Mouse (Mus musculus) neural tube, embryonic 14.5 days (tissue): Measurements from ENCODE around the gene Gadd45b. TPM values are rescaled to one million over a fixed set of nuclear protein-coding genes. Genes with fewer than 3 reads are reported as not detected.
A peak's percentile ranks its signal among the peaks of the same experiment; 100 is the strongest.

Experiments used
- ATAC-seq: fragments of 200-750 bp; cut with Nextera tagmentation; 2 replicates; pipeline ENCODE4 v1.8.0; 2017; ENCODE audit warnings: low read depth, mild to moderate bottlenecking, moderate TSS enrichment, moderate library complexity
- H3K27ac ChIP-seq: fragments of 300-500 bp; sonication (generic); 2 replicates; pipeline ENCODE4 v1.5.1; 2014; ENCODE audit warnings: low read depth, mild to moderate bottlenecking, control low read depth, low read length, moderate library complexity, mixed read lengths
- H3K27me3 ChIP-seq: fragments of 300-500 bp; sonication (generic); 2 replicates; pipeline ENCODE4 v1.6.1; 2014; ENCODE audit warnings: low read length; ENCODE audit not compliant: control insufficient read depth, insufficient read depth
- H3K36me3 ChIP-seq: fragments of 300-500 bp; sonication (generic); 2 replicates; pipeline ENCODE4 v1.6.1; 2014; ENCODE audit warnings: low read length, mixed read lengths; ENCODE audit not compliant: control insufficient read depth, insufficient read depth
- H3K4me1 ChIP-seq: fragments of 300-500 bp; sonication (generic); 2 replicates; pipeline ENCODE4 v1.6.1; 2014; ENCODE audit warnings: low read length; ENCODE audit not compliant: control insufficient read depth, insufficient read depth
- H3K4me2 ChIP-seq: fragments of 300-500 bp; sonication (generic); 2 replicates; pipeline ENCODE4 v1.6.1; 2014; ENCODE audit warnings: mild to moderate bottlenecking, low read depth, low read length, control low read depth
- H3K4me3 ChIP-seq: fragments of 300-500 bp; sonication (generic); 2 replicates; pipeline ENCODE4 v1.5.1; 2014; ENCODE audit warnings: low read depth, low read length, control low read depth, mixed read lengths
- H3K9ac ChIP-seq: fragments of 300-500 bp; sonication (generic); replicated peaks from 2 replicates; pipeline ENCODE4 v1.6.1; 2014; ENCODE audit warnings: low read depth, mild to moderate bottlenecking, control low read depth, low read length, mixed read lengths
- H3K9me3 ChIP-seq: fragments of 300-500 bp; sonication (generic); 2 replicates; pipeline ENCODE4 v1.6.1; 2016; ENCODE audit warnings: low read length; ENCODE audit not compliant: control insufficient read depth
- WGBS: fragments of 180-500 bp; shearing (Covaris S2); extraction: QIAGEN DNeasy Blood & Tissue Kit; methylation state at CpG from one replicate; pipeline ENCODE4 v1.1.7; 2014; 5-methylcytosine and 5-hydroxymethylcytosine counted together
- polyA plus RNA-seq: library from polyadenylated mRNA; unstranded; fragments of >200 nt; fragmentation: Nextera tagmentation; extraction: Ambion mirVana; gene quantifications from 2 replicates; pipeline ENCODE4 v1.2.1, GENCODE M21; 2014

Gene Gadd45b
- polyA plus RNA-seq, 1 experiment from 2014 or later, result 7.6 TPM

GRCm38 (mm10) chr10:80932206-80932605 is 2.3 kb downstream of the Gadd45b start:
- ATAC-seq, result no peak
- no peak overlapping the region for H3K27ac ChIP-seq
- no peaks in the 10 kb centered on the region for H3K9me3 ChIP-seq
- peaks cover 39% of the 10 kb centered on the region for H3K27me3 ChIP-seq
- no peaks in the 10 kb centered on the region for H3K36me3 ChIP-seq
- H3K9ac ChIP-seq, result no peak overlapping the region
- peaks cover 48% of the 10 kb centered on the region for H3K4me1 ChIP-seq
- peak overlapping the region; percentile 6 for H3K4me3 ChIP-seq
- 0% methylated on average over 20 of the region's 20 CpGs for WGBS
- peak overlapping the region; percentile 36 for H3K4me2 ChIP-seq

GRCm38 (mm10) chr10:80932700-80933420 is 3.0 kb downstream of the Gadd45b start:
- Histone ChIP-seq H3K4me1 (peaks cover 54% of the 10 kb centered on the region), H3K27ac (no peak overlapping the region), H3K4me2 (peak overlapping the region; percentile 36; the same call in 1 of the 2 replicates), H3K9ac (no peak overlapping the region), H3K9me3 (no peaks in the 10 kb centered on the region), H3K4me3 (no peak overlapping the region; the same call in 1 of the 2 replicates), H3K36me3 (no peaks in the 10 kb centered on the region), H3K27me3 (peaks cover 41% of the 10 kb centered on the region)
- no peak for ATAC-seq
- under 1% methylated on average over 17 of the region's 17 CpGs for WGBS

GRCm38 (mm10) chr10:80933421-80933979 is 3.6 kb downstream of the Gadd45b start:
- Histone ChIP-seq H3K4me1 (peaks cover 59% of the 10 kb centered on the region), H3K9ac (no peak overlapping the region), H3K4me2 (peak overlapping the region; percentile 31; the same call in 1 of the 2 replicates), H3K27me3 (peaks cover 41% of the 10 kb centered on the region), H3K27ac (no peak overlapping the region), H3K4me3 (no peak overlapping the region), H3K36me3 (no peaks in the 10 kb centered on the region), H3K9me3 (no peaks in the 10 kb centered on the region)
- ATAC-seq, result no peak
- 3% methylated on average over 21 of the region's 21 CpGs for WGBS

- Histone ChIP-seq H3K4me1 (peaks cover 60% of the 10 kb centered on the region), H3K4me2 (no peak overlapping the region), H3K27ac (no peak overlapping the region), H3K36me3 (no peaks in the 10 kb centered on the region), H3K9me3 (no peaks in the 10 kb centered on the region), H3K27me3 (peaks cover 41% of the 10 kb centered on the region), H3K4me3 (no peak overlapping the region), H3K9ac (no peak overlapping the region)
- no peak for ATAC-seq
- 32% methylated on average over 14 of the region's 14 CpGs for WGBS
These were observed 4.5 kb downstream of the Gadd45b start for GRCm38 (mm10) chr10:80934136-80934985.

- no peak overlapping the region for H3K4me3 ChIP-seq
- peaks cover 41% of the 10 kb centered on the region for H3K27me3 ChIP-seq
- H3K4me1 ChIP-seq, result peaks cover 63% of the 10 kb centered on the region
- H3K27ac ChIP-seq, result no peak overlapping the region
- H3K4me2 ChIP-seq, result no peak overlapping the region; the same call in 1 of the 2 replicates
- no peaks in the 10 kb centered on the region for H3K36me3 ChIP-seq
- no peaks in the 10 kb centered on the region for H3K9me3 ChIP-seq
- H3K9ac ChIP-seq, result no peak overlapping the region
- WGBS, result 3% methylated on average over 3 of the region's 3 CpGs
- no peak for ATAC-seq
These were observed 5.4 kb downstream of the Gadd45b start for GRCm38 (mm10) chr10:80935241-80935640.

- no peak overlapping the region for H3K9ac ChIP-seq
- 3% methylated on average over 17 of the region's 17 CpGs for WGBS
- H3K9me3 ChIP-seq, result no peaks in the 10 kb centered on the region
- no peak overlapping the region for H3K27ac ChIP-seq
- peaks cover 65% of the 10 kb centered on the region for H3K4me1 ChIP-seq
- ATAC-seq, result no peak
- H3K4me2 ChIP-seq, result peak overlapping the region; percentile 43; the same call in 1 of the 2 replicates
- H3K27me3 ChIP-seq, result peaks cover 41% of the 10 kb centered on the region
- no peak overlapping the region for H3K4me3 ChIP-seq
- no peaks in the 10 kb centered on the region for H3K36me3 ChIP-seq
These were observed 5.8 kb downstream of the Gadd45b start for GRCm38 (mm10) chr10:80935698-80936097.

GRCm38 (mm10) chr10:80936135-80936809 is 6.4 kb downstream of the Gadd45b start:
- H3K27ac ChIP-seq, result no peak overlapping the region
- H3K9ac ChIP-seq, result peak overlapping the region; percentile 16; the same call in 1 of the 2 replicates
- peaks cover 60% of the 10 kb centered on the region for H3K4me1 ChIP-seq
- no peaks in the 10 kb centered on the region for H3K9me3 ChIP-seq
- no peaks in the 10 kb centered on the region for H3K36me3 ChIP-seq
- H3K27me3 ChIP-seq, result peaks cover 39% of the 10 kb centered on the region
- H3K4me3 ChIP-seq, result peak overlapping the region; percentile 20; the same call in 1 of the 2 replicates
- WGBS, result under 1% methylated on average over 36 of the region's 37 CpGs
- H3K4me2 ChIP-seq, result peak overlapping the region; percentile 43
- peak; percentile 25 for ATAC-seq

- Histone ChIP-seq H3K9me3 (no peaks in the 10 kb centered on the region), H3K4me1 (peaks cover 56% of the 10 kb centered on the region), H3K27me3 (peaks cover 35% of the 10 kb centered on the region), H3K4me2 (peak overlapping the region; percentile 43; the same call in 1 of the 2 replicates), H3K36me3 (no peaks in the 10 kb centered on the region), H3K27ac (no peak overlapping the region), H3K4me3 (peak overlapping the region; percentile 20; the same call in 1 of the 2 replicates), H3K9ac (peak overlapping the region; percentile 16; the same call in 1 of the 2 replicates)
- no peak for ATAC-seq
- WGBS, result 16% methylated on average over 6 of the region's 6 CpGs
These were observed 6.9 kb downstream of the Gadd45b start for GRCm38 (mm10) chr10:80936810-80937164.
